Mouse (Mus musculus) hindbrain, embryonic 12.5 days (tissue): ENCODE measurements around the gene Faim. TPM values are rescaled to one million over a fixed set of nuclear protein-coding genes. Genes with fewer than 3 reads are reported as not detected.

Experiments used
- ATAC-seq: fragments of 200-750 bp; cut with Nextera tagmentation; 2 replicates; pipeline ENCODE4 v1.8.0; 2017; ENCODE audit warnings: moderate TSS enrichment; ENCODE audit not compliant: low FRiP score
- H3K27ac ChIP-seq: fragments of 300-500 bp; sonication (generic); 2 replicates; pipeline ENCODE4 v1.5.1; 2016; ENCODE audit warnings: mild to moderate bottlenecking
- H3K27me3 ChIP-seq: fragments of 300-500 bp; sonication (generic); 2 replicates; pipeline ENCODE4 v1.6.1; 2016; ENCODE audit warnings: mild to moderate bottlenecking
- H3K36me3 ChIP-seq: fragments of 300-500 bp; sonication (generic); 2 replicates; pipeline ENCODE4 v1.6.1; 2016; ENCODE audit warnings: mild to moderate bottlenecking
- H3K4me1 ChIP-seq: fragments of 300-500 bp; sonication (generic); 2 replicates; pipeline ENCODE4 v1.6.1; 2016
- H3K4me2 ChIP-seq: fragments of 300-500 bp; sonication (generic); replicated peaks from 2 replicates; pipeline ENCODE4 v1.6.1; 2016; ENCODE audit warnings: mild to moderate bottlenecking
- H3K4me3 ChIP-seq: fragments of 300-500 bp; sonication (generic); 2 replicates; pipeline ENCODE4 v1.5.1; 2016; ENCODE audit warnings: mild to moderate bottlenecking
- H3K9ac ChIP-seq: fragments of 300-500 bp; sonication (generic); 2 replicates; pipeline ENCODE4 v1.6.1; 2016; ENCODE audit warnings: mild to moderate bottlenecking, moderate library complexity
- H3K9me3 ChIP-seq: fragments of 300-500 bp; sonication (generic); replicated peaks from 2 replicates; pipeline ENCODE4 v1.6.1; 2016; ENCODE audit warnings: mild to moderate bottlenecking
- WGBS: fragments of 180-500 bp; shearing (Covaris S2); methylation state at CpG from one replicate; pipeline ENCODE4 v1.1.7; 2016; 5-methylcytosine and 5-hydroxymethylcytosine counted together
- polyA plus RNA-seq: library from polyadenylated mRNA; unstranded; fragments of >200 nt; fragmentation: Nextera tagmentation; extraction: Ambion mirVana; gene quantifications from 2 replicates; pipeline ENCODE4 v1.2.1, GENCODE M21; 2016

Gene Faim
- polyA plus RNA-seq, 1 experiment from 2014 or later = 85.8 TPM

- Histone ChIP-seq H3K4me2 (no peak overlapping the region), H3K27me3 (no peaks in the 10 kb centered on the region), H3K4me1 (no peaks in the 10 kb centered on the region), H3K9ac (no peak overlapping the region), H3K27ac (no peak overlapping the region), H3K9me3 (no peaks in the 10 kb centered on the region), H3K4me3 (no peak overlapping the region), H3K36me3 (no peaks in the 10 kb centered on the region)
- ATAC-seq = no peak
- WGBS = 87% methylated on average over 4 of the region's 4 CpGs
Observed at GRCm38 (mm10) chr9:99021751-99022150, 35.6 kb downstream of the Faim start.

- ATAC-seq = no peak
- 83% methylated on average over 8 of the region's 8 CpGs for WGBS
Observed at GRCm38 (mm10) chr9:99032031-99032430, 45.9 kb downstream of the Faim start.

GRCm38 (mm10) chr9:99034111-99034510 is 47.9 kb downstream of the Faim start:
- no peaks in the 10 kb centered on the region for H3K9me3 ChIP-seq
- H3K27me3 ChIP-seq = no peaks in the 10 kb centered on the region
- no peaks in the 10 kb centered on the region; the same call in 1 of the 2 replicates for H3K36me3 ChIP-seq
- 81% methylated on average over 8 of the region's 8 CpGs for WGBS
- H3K4me2 ChIP-seq = no peak overlapping the region
- no peak overlapping the region for H3K27ac ChIP-seq
- H3K4me3 ChIP-seq = no peak overlapping the region
- H3K4me1 ChIP-seq = no peaks in the 10 kb centered on the region
- H3K9ac ChIP-seq = no peak overlapping the region
- ATAC-seq = no peak

More at GRCm38 (mm10) chr9:99032031-99032430, 45.9 kb downstream of the Faim start:
- H3K4me1 ChIP-seq = no peaks in the 10 kb centered on the region
- H3K9ac ChIP-seq = no peak overlapping the region
- H3K4me2 ChIP-seq = no peak overlapping the region
- no peak overlapping the region for H3K27ac ChIP-seq
- no peak overlapping the region for H3K4me3 ChIP-seq
- no peaks in the 10 kb centered on the region for H3K36me3 ChIP-seq
- H3K9me3 ChIP-seq = no peaks in the 10 kb centered on the region
- no peaks in the 10 kb centered on the region for H3K27me3 ChIP-seq

GRCm38 (mm10) chr9:99035575-99035974 is 49.4 kb downstream of the Faim start, which contains the start of gene Gm1123:
TSS of gene Gm1123 (minus strand) at chr9:99035715.
- Histone ChIP-seq H3K36me3 (peaks cover 10% of the 10 kb centered on the region), H3K27ac (no peak within 1 kb of the TSS), H3K27me3 (no peaks in the 10 kb centered on the region), H3K4me3 (no peak within 1 kb of the TSS), H3K4me1 (no peaks in the 10 kb centered on the region), H3K4me2 (no peak within 1 kb of the TSS), H3K9me3 (no peaks in the 10 kb centered on the region), H3K9ac (no peak within 1 kb of the TSS)
- 87% methylated on average over 12 of the region's 12 CpGs for WGBS
- no peak for ATAC-seq

- 78% methylated on average over 9 of the region's 9 CpGs for WGBS
- Histone ChIP-seq H3K36me3 (peaks cover 16% of the 10 kb centered on the region), H3K4me2 (no peak overlapping the region), H3K27ac (no peak overlapping the region), H3K4me1 (no peaks in the 10 kb centered on the region), H3K9me3 (no peaks in the 10 kb centered on the region), H3K27me3 (no peaks in the 10 kb centered on the region), H3K9ac (no peak overlapping the region), H3K4me3 (no peak overlapping the region)
- no peak for ATAC-seq
Observed at GRCm38 (mm10) chr9:99041994-99042393, 55.8 kb downstream of the Faim start.

- H3K36me3 ChIP-seq = peaks cover 16% of the 10 kb centered on the region
- WGBS = 95% methylated on average over 4 of the region's 4 CpGs
- H3K9ac ChIP-seq = no peak overlapping the region
- no peaks in the 10 kb centered on the region for H3K4me1 ChIP-seq
- H3K27me3 ChIP-seq = no peaks in the 10 kb centered on the region
- no peaks in the 10 kb centered on the region for H3K9me3 ChIP-seq
- no peak overlapping the region for H3K4me2 ChIP-seq
- no peak for ATAC-seq
- no peak overlapping the region for H3K27ac ChIP-seq
- no peak overlapping the region for H3K4me3 ChIP-seq
Observed at GRCm38 (mm10) chr9:99042641-99043040, 56.5 kb downstream of the Faim start.

- no peaks in the 10 kb centered on the region for H3K9me3 ChIP-seq
- no peak overlapping the region for H3K4me3 ChIP-seq
- no peak overlapping the region for H3K27ac ChIP-seq
- H3K4me1 ChIP-seq = no peaks in the 10 kb centered on the region
- no peak overlapping the region for H3K4me2 ChIP-seq
- peaks cover 12% of the 10 kb centered on the region; the same call in 1 of the 2 replicates for H3K36me3 ChIP-seq
- no peaks in the 10 kb centered on the region for H3K27me3 ChIP-seq
- no peak overlapping the region for H3K9ac ChIP-seq
- 93% methylated on average over 8 of the region's 8 CpGs for WGBS
- ATAC-seq = no peak
Observed at GRCm38 (mm10) chr9:99044761-99045160, 58.6 kb downstream of the Faim start.

GRCm38 (mm10) chr9:99048724-99049250 is 62.6 kb downstream of the Faim start:
- Histone ChIP-seq H3K27ac (no peak overlapping the region), H3K4me2 (no peak overlapping the region), H3K9ac (no peak overlapping the region), H3K4me1 (no peaks in the 10 kb centered on the region), H3K27me3 (no peaks in the 10 kb centered on the region), H3K36me3 (no peaks in the 10 kb centered on the region; the same call in 1 of the 2 replicates), H3K4me3 (no peak overlapping the region), H3K9me3 (no peaks in the 10 kb centered on the region)
- ATAC-seq = no peak
- 77% methylated on average over 1 of the region's 1 CpGs for WGBS

- 67% methylated on average over 6 of the region's 6 CpGs for WGBS
- H3K27ac ChIP-seq = no peak overlapping the region
Observed at GRCm38 (mm10) chr9:99049760-99050159, 63.6 kb downstream of the Faim start.

More at GRCm38 (mm10) chr9:99049760-99050159, 63.6 kb downstream of the Faim start:
- Histone ChIP-seq H3K9me3 (no peaks in the 10 kb centered on the region), H3K4me2 (no peak overlapping the region), H3K36me3 (peaks cover 5% of the 10 kb centered on the region; the same call in 1 of the 2 replicates), H3K27me3 (no peaks in the 10 kb centered on the region), H3K4me1 (no peaks in the 10 kb centered on the region), H3K4me3 (no peak overlapping the region), H3K9ac (no peak overlapping the region)
- no peak for ATAC-seq

Other genes starting within 250 kb of the Faim start
- gene Prr23a1, start 143.9 kb upstream of the Faim start, polyA plus RNA-seq = not detected in 2 replicates
- gene Prr23a2, start 129.9 kb upstream of the Faim start, polyA plus RNA-seq = not detected in 2 replicates
- not detected in 2 replicates for gene Prr23a3, start 121.6 kb upstream of the Faim start, polyA plus RNA-seq
- gene 7420426K07Rik, start 83.3 kb upstream of the Faim start, polyA plus RNA-seq = not detected in 2 replicates
- gene Foxl2, start 31.1 kb upstream of the Faim start, polyA plus RNA-seq = 1.6 and 2.0 TPM in 2 replicates
- gene Gm1123, start 49.3 kb downstream of the Faim start, polyA plus RNA-seq = not detected in 2 replicates
- 2.2 and 4.5 TPM in 2 replicates for gene Pik3cb, start 154.2 kb downstream of the Faim start, polyA plus RNA-seq